Mouse (Mus musculus) R1 (cell line): ENCODE results near the gene Acsbg1.
A peak's percentile ranks its signal among the peaks of the same experiment; 100 is the strongest.
"Not testable (repeated sequence)": the region's sequence is repeated elsewhere in the genome, so short reads cannot be mapped to it uniquely, and the experiment has no call there.

Experiments
- DNase-seq: peaks from one replicate; pipeline ENCODE4 v3.0.0-alpha.2; 2018; ENCODE audit warnings: low read depth, low spot score

Gene Acsbg1

GRCm38 (mm10) chr9:54614182-54614850, 47.4 kb downstream of the Acsbg1 start:
- DNase-seq, result peak; percentile 51

GRCm38 (mm10) chr9:54612781-54613191, 48.9 kb downstream of the Acsbg1 start:
- DNase-seq, result no peak

- DNase-seq, result peak; percentile 72
Observed at GRCm38 (mm10) chr9:54604886-54605285, 56.8 kb downstream of the Acsbg1 start.

- DNase-seq, result no peak
Observed at GRCm38 (mm10) chr9:54604131-54604654, 57.5 kb downstream of the Acsbg1 start.

GRCm38 (mm10) chr9:54602916-54603315, 58.8 kb downstream of the Acsbg1 start:
- DNase-seq, result no peak

GRCm38 (mm10) chr9:54602386-54602785, 59.3 kb downstream of the Acsbg1 start:
- DNase-seq, result peak; percentile 41

GRCm38 (mm10) chr9:54596752-54597465, 64.8 kb downstream of the Acsbg1 start:
- DNase-seq, result no peak

- DNase-seq, result peak; percentile 96
Observed at GRCm38 (mm10) chr9:54593652-54594051, 68.0 kb downstream of the Acsbg1 start.

GRCm38 (mm10) chr9:54587863-54588262, 73.8 kb downstream of the Acsbg1 start:
- no peak for DNase-seq

GRCm38 (mm10) chr9:54586199-54587061, 75.2 kb downstream of the Acsbg1 start, which contains the start of gene Idh3a:
TSS of gene Idh3a (plus strand) at chr9:54586334.
- DNase-seq, result peak; percentile 96

- no peak for DNase-seq
Observed at GRCm38 (mm10) chr9:54585839-54586198, 75.9 kb downstream of the Acsbg1 start.

- not testable (repeated sequence) for DNase-seq
Observed at GRCm38 (mm10) chr9:54584127-54584526, 77.5 kb downstream of the Acsbg1 start.

- no peak for DNase-seq
Observed at GRCm38 (mm10) chr9:54583712-54584111, 78.0 kb downstream of the Acsbg1 start.

GRCm38 (mm10) chr9:54571130-54571839, 90.4 kb downstream of the Acsbg1 start:
- no peak for DNase-seq

GRCm38 (mm10) chr9:54568732-54569131, 92.9 kb downstream of the Acsbg1 start:
- peak; percentile 73 for DNase-seq

GRCm38 (mm10) chr9:54566958-54567357, 94.7 kb downstream of the Acsbg1 start:
- peak; percentile 61 for DNase-seq

GRCm38 (mm10) chr9:54560831-54561601, 100.7 kb downstream of the Acsbg1 start:
- no peak for DNase-seq

GRCm38 (mm10) chr9:54559771-54560471, 101.7 kb downstream of the Acsbg1 start, which contains the start of gene Cib2:
TSS of gene Cib2 (minus strand) at chr9:54560218.
- peak; percentile 74 for DNase-seq

GRCm38 (mm10) chr9:54558731-54559130, 102.9 kb downstream of the Acsbg1 start:
- no peak for DNase-seq

GRCm38 (mm10) chr9:54555044-54555443, 106.6 kb downstream of the Acsbg1 start:
- DNase-seq, result no peak
